Comparison of ENCODE assay signal across 28 mouse cellular contexts in genomic region chr8:49175386-49175785, GRCm38 (mm10).
"Had no signal": no experiment of that assay in that cellular context is flagged by ENCODE, and none has a peak within 500 bp of the region (broad histone marks: within the 10 kb centered on the region; RNA-seq: fewer than 3 reads in every experiment).

No protein-coding gene starts in this region.

- ATAC-seq: forebrain, embryonic 13.5 days; forebrain, embryonic 14.5 days; forebrain, embryonic 15.5 days; forebrain, embryonic 16.5 days; forebrain, postnatal 0 days had no signal

- H3K27ac ChIP-seq: embryonic facial prominence, embryonic 10.5 days; embryonic facial prominence, embryonic 12.5 days; embryonic facial prominence, embryonic 13.5 days; embryonic facial prominence, embryonic 15.5 days; forebrain, embryonic 10.5 days; forebrain, embryonic 12.5 days; forebrain, embryonic 13.5 days; forebrain, embryonic 15.5 days; gastrocnemius, adult 2 months; heart, adult 2 months had no signal

- H3K4me2 ChIP-seq: embryonic facial prominence, embryonic 12.5 days; embryonic facial prominence, embryonic 13.5 days; embryonic facial prominence, embryonic 15.5 days; forebrain, embryonic 12.5 days; forebrain, embryonic 13.5 days; forebrain, embryonic 15.5 days had no signal

- H3K4me1 ChIP-seq: embryonic facial prominence, embryonic 10.5 days; embryonic facial prominence, embryonic 12.5 days; embryonic facial prominence, embryonic 13.5 days; embryonic facial prominence, embryonic 15.5 days; forebrain, embryonic 12.5 days; forebrain, embryonic 13.5 days; forebrain, embryonic 15.5 days had no signal

- H3K9me3 ChIP-seq: embryonic facial prominence, embryonic 10.5 days; embryonic facial prominence, embryonic 12.5 days; embryonic facial prominence, embryonic 13.5 days; embryonic facial prominence, embryonic 15.5 days; forebrain, embryonic 10.5 days; forebrain, embryonic 12.5 days; forebrain, embryonic 13.5 days; forebrain, embryonic 15.5 days had no signal

- DNase-seq: cerebellum, adult 8-10 months; cerebellum, adult 9-10 months; cerebellum, adult 9-11 months; cerebellum, postnatal 10 days; cerebellum, postnatal 14 days; cerebellum, postnatal 25 days; cerebellum, postnatal 36 days; embryo, embryonic 11 days; forebrain, postnatal 0 days; gastrocnemius, adult 2 months; gastrocnemius, postnatal 10 days; gastrocnemius, postnatal 14 days; gastrocnemius, postnatal 25 days; gastrocnemius, postnatal 36 days; heart, adult 11 months; heart, adult 18-20 months; heart, adult 2 months had no signal

- H3K27me3 ChIP-seq: embryonic facial prominence, embryonic 12.5 days; embryonic facial prominence, embryonic 13.5 days; embryonic facial prominence, embryonic 15.5 days; forebrain, embryonic 12.5 days; forebrain, embryonic 13.5 days; forebrain, embryonic 15.5 days had no signal

- H3K9ac ChIP-seq: embryonic facial prominence, embryonic 12.5 days; embryonic facial prominence, embryonic 13.5 days; embryonic facial prominence, embryonic 15.5 days; forebrain, embryonic 12.5 days; forebrain, embryonic 13.5 days; forebrain, embryonic 15.5 days; forebrain, postnatal 0 days had no signal

- H3K4me3 ChIP-seq: embryonic facial prominence, embryonic 10.5 days; embryonic facial prominence, embryonic 12.5 days; embryonic facial prominence, embryonic 13.5 days; embryonic facial prominence, embryonic 15.5 days; erythroblast, embryonic 14.5 days; forebrain, embryonic 10.5 days; forebrain, embryonic 12.5 days; forebrain, embryonic 13.5 days; forebrain, embryonic 15.5 days; gastrocnemius, adult 2 months; heart, adult 2 months had no signal

- H3K36me3 ChIP-seq: embryonic facial prominence, embryonic 10.5 days; embryonic facial prominence, embryonic 12.5 days; embryonic facial prominence, embryonic 13.5 days; embryonic facial prominence, embryonic 15.5 days; forebrain, embryonic 10.5 days; forebrain, embryonic 12.5 days; forebrain, embryonic 15.5 days had no signal
